Mouse (Mus musculus) forebrain, embryonic 14.5 days (tissue): ENCODE data around the gene Eif3k. TPM values are rescaled to one million over a fixed set of nuclear protein-coding genes. Genes with fewer than 3 reads are reported as not detected.

ENCODE experiments used
- polyA plus RNA-seq: library from polyadenylated mRNA; unstranded; fragments of >200 nt; fragmentation: Nextera tagmentation; extraction: Ambion mirVana; gene quantifications from 2 replicates; pipeline ENCODE4 v1.2.1, GENCODE M21; 2014

The Eif3k gene
- polyA plus RNA-seq, 1 experiment from 2014 or later, result 412 TPM

Other genes starting within 250 kb of the Eif3k start
- 133 and 141 TPM in 2 replicates for gene Mrps12, start 240.0 kb downstream of the Eif3k start, polyA plus RNA-seq
- gene Sars2, start 239.9 kb downstream of the Eif3k start, polyA plus RNA-seq, result 17.6 and 17.7 TPM in 2 replicates
- not detected in 2 replicates for gene Ccer2, start 225.7 kb downstream of the Eif3k start, polyA plus RNA-seq
- gene Sirt2, start 215.1 kb downstream of the Eif3k start, polyA plus RNA-seq, result 110 and 115 TPM in 2 replicates
- 61.0 and 62.4 TPM in 2 replicates for gene Nfkbib, start 214.4 kb downstream of the Eif3k start, polyA plus RNA-seq
- 1.3 and 1.5 TPM in 2 replicates for gene Rinl, start 192.9 kb downstream of the Eif3k start, polyA plus RNA-seq
- 190 and 198 TPM in 2 replicates for gene Hnrnpl, start 173.3 kb downstream of the Eif3k start, polyA plus RNA-seq
- gene Ech1, start 156.6 kb downstream of the Eif3k start, polyA plus RNA-seq, result 103 and 107 TPM in 2 replicates
- gene Lgals4, start 148.0 kb downstream of the Eif3k start, polyA plus RNA-seq, result 1.7 and 2.0 TPM in 2 replicates
- 2.4 and 4.2 TPM in 2 replicates for gene Lgals7, start 118.0 kb downstream of the Eif3k start, polyA plus RNA-seq
- gene Capn12, start 100.4 kb downstream of the Eif3k start, polyA plus RNA-seq, result 0.11 and 0.38 TPM in 2 replicates
- gene Actn4, start 19.5 kb downstream of the Eif3k start, polyA plus RNA-seq, result 101 and 128 TPM in 2 replicates
- 6.1 and 6.9 TPM in 2 replicates for gene Map4k1, start 186 bp upstream of the Eif3k start, polyA plus RNA-seq
- 5.0 and 6.2 TPM in 2 replicates for gene Ryr1, start 143.3 kb upstream of the Eif3k start, polyA plus RNA-seq
- 0.47 and 0.99 TPM in 2 replicates for gene Rasgrp4, start 153.0 kb upstream of the Eif3k start, polyA plus RNA-seq
- 17.3 and 18.0 TPM in 2 replicates for gene Fam98c, start 174.4 kb upstream of the Eif3k start, polyA plus RNA-seq
- gene Ggn, start 188.3 kb upstream of the Eif3k start, polyA plus RNA-seq, result 0.14 and 0.36 TPM in 2 replicates
- gene Spred3, start 188.5 kb upstream of the Eif3k start, polyA plus RNA-seq, result 4.4 and 5.5 TPM in 2 replicates
- 337 and 364 TPM in 2 replicates for gene Psmd8, start 198.8 kb upstream of the Eif3k start, polyA plus RNA-seq
- gene Catsperg1, start 232.2 kb upstream of the Eif3k start, polyA plus RNA-seq, result 0.85 and 1.6 TPM in 2 replicates